Mouse (Mus musculus) hindbrain, postnatal 0 days (tissue): ENCODE results near the gene Fam13c. TPM values are rescaled to one million over a fixed set of nuclear protein-coding genes. Genes with fewer than 3 reads are reported as not detected.
A peak's percentile ranks its signal among the peaks of the same experiment; 100 is the strongest.
"Not testable (repeated sequence)": the region's sequence is repeated elsewhere in the genome, so short reads cannot be mapped to it uniquely, and the experiment has no call there.

ENCODE experiments used
- ATAC-seq: fragments of 200-750 bp; cut with Nextera tagmentation; 2 replicates; pipeline ENCODE4 v1.8.0; 2017; ENCODE audit warnings: mild to moderate bottlenecking, moderate TSS enrichment, moderate library complexity
- DNase-seq: peaks from one replicate; pipeline ENCODE4 v3.0.0-alpha.2; 2015; ENCODE audit warnings: low spot score
- H3K27ac ChIP-seq: fragments of 300-500 bp; sonication (generic); 2 replicates; pipeline ENCODE4 v1.5.1; 2014; ENCODE audit warnings: mild to moderate bottlenecking
- H3K27me3 ChIP-seq: fragments of 300-500 bp; sonication (generic); 2 replicates; pipeline ENCODE4 v1.6.1; 2014; ENCODE audit warnings: low read length, mixed read lengths; ENCODE audit not compliant: insufficient read depth
- H3K36me3 ChIP-seq: fragments of 300-500 bp; sonication (generic); 2 replicates; pipeline ENCODE4 v1.6.1; 2014; ENCODE audit warnings: low read length, mixed read lengths; ENCODE audit not compliant: insufficient read depth
- H3K4me1 ChIP-seq: fragments of 300-500 bp; sonication (generic); 2 replicates; pipeline ENCODE4 v1.6.1; 2014; ENCODE audit warnings: antibody characterized with exemption, low read length, mixed read lengths; ENCODE audit not compliant: insufficient read depth
- H3K4me2 ChIP-seq: fragments of 300-500 bp; sonication (generic); 2 replicates; pipeline ENCODE4 v1.6.1; 2014; ENCODE audit warnings: low read depth, mild to moderate bottlenecking, low read length, moderate library complexity, mixed read lengths
- H3K4me3 ChIP-seq: fragments of 300-500 bp; sonication (generic); 2 replicates; pipeline ENCODE4 v1.5.1; 2014; ENCODE audit warnings: low read length
- H3K9ac ChIP-seq: fragments of 300-500 bp; sonication (generic); replicated peaks from 2 replicates; pipeline ENCODE4 v1.6.1; 2014; ENCODE audit warnings: mild to moderate bottlenecking, low read length, moderate library complexity, mixed read lengths
- H3K9me3 ChIP-seq: fragments of 300-500 bp; sonication (generic); 2 replicates; pipeline ENCODE4 v1.6.1; 2016; ENCODE audit warnings: low read length, mixed read lengths
- CTCF ChIP-seq: IDR thresholded peaks from 2 replicates; pipeline ENCODE4 v1.5.1; 2016; ENCODE audit warnings: antibody characterized with exemption, control low read depth, low read depth
- WGBS: fragments of 180-500 bp; shearing (Covaris S2); extraction: QIAGEN DNeasy Blood & Tissue Kit; methylation state at CpG from one replicate; pipeline ENCODE4 v1.1.7; 2014; 5-methylcytosine and 5-hydroxymethylcytosine counted together
- polyA plus RNA-seq: library from polyadenylated mRNA; unstranded; fragments of >200 nt; fragmentation: Nextera tagmentation; extraction: Ambion mirVana; gene quantifications from 2 replicates; pipeline ENCODE4 v1.2.1, GENCODE M21; 2015
- total RNA-seq: library from RNA; depleted of rRNA; stranded (reverse); fragments of >200 nt; gene quantifications from 2 replicates; pipeline ENCODE4 v1.2.3, GENCODE M21; 2014

Fam13c gene
- total and polyA plus RNA-seq, 2 experiments from 2014 or later, result 6.8 to 18.3 TPM

- TF ChIP-seq CTCF, result no peak
- DNase-seq (peak; percentile 59), ATAC-seq (peak; percentile 62; the same call in 1 of the 2 replicates)
- Histone ChIP-seq H3K4me3 (no peak overlapping the region), H3K4me2 (peak overlapping the region; percentile 37), H3K4me1 (peaks cover 5% of the 10 kb centered on the region; the same call in 1 of the 2 replicates), H3K9me3 (no peaks in the 10 kb centered on the region), H3K9ac (no peak overlapping the region), H3K27ac (no peak overlapping the region), H3K27me3 (no peaks in the 10 kb centered on the region), H3K36me3 (no peaks in the 10 kb centered on the region)
- WGBS, result 19% methylated on average over 15 of the region's 15 CpGs
Measured at GRCm38 (mm10) chr10:70419282-70420264, 20.7 kb upstream of the Fam13c start.

- ATAC-seq, result no peak
- no peaks in the 10 kb centered on the region for H3K36me3 ChIP-seq
- WGBS, result 26% methylated on average over 3 of the region's 3 CpGs
- no peaks in the 10 kb centered on the region for H3K4me1 ChIP-seq
- H3K9me3 ChIP-seq, result no peaks in the 10 kb centered on the region
- no peak overlapping the region for H3K4me2 ChIP-seq
- peak; percentile 13 for DNase-seq
- H3K4me3 ChIP-seq, result no peak overlapping the region
- no peak overlapping the region for H3K9ac ChIP-seq
- TF ChIP-seq CTCF, result no peak
- H3K27ac ChIP-seq, result no peak overlapping the region
- no peaks in the 10 kb centered on the region for H3K27me3 ChIP-seq
Measured at GRCm38 (mm10) chr10:70426373-70426772, 13.9 kb upstream of the Fam13c start.

- no peak for ATAC-seq
Measured at GRCm38 (mm10) chr10:70428121-70428662, 12.1 kb upstream of the Fam13c start.

DNA sequence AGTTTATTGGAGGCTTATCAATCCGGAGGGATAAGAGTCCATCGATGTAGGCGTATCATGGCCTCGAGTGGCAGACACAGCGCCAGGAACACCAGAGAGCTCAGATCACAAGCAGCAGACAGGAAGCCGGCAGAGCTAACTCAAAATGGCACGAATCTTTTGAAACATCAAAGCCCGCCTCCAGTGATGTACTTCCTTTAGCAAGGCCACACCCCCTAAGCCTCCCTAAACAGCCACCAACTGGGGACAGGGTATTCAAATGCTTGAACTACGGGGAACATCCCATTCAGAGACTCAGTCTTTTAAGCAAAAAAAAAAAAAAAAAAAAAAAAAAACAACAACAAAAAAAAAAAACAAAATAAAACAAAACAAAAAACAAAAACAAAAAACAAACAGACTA is 10.9 kb upstream of the Fam13c start:
- no peak overlapping the region for H3K27ac ChIP-seq
- H3K9me3 ChIP-seq, result no peaks in the 10 kb centered on the region
- DNase-seq, result no peak
- 95% methylated on average over 9 of the region's 9 CpGs for WGBS
- ATAC-seq, result no peak
- H3K27me3 ChIP-seq, result no peaks in the 10 kb centered on the region
- TF ChIP-seq CTCF, result no peak
- H3K4me2 ChIP-seq, result no peak overlapping the region
- H3K4me3 ChIP-seq, result no peak overlapping the region
- no peaks in the 10 kb centered on the region for H3K4me1 ChIP-seq
- no peak overlapping the region for H3K9ac ChIP-seq
- H3K36me3 ChIP-seq, result no peaks in the 10 kb centered on the region

More at GRCm38 (mm10) chr10:70428121-70428662, 12.1 kb upstream of the Fam13c start:
- no peak overlapping the region for H3K9ac ChIP-seq
- no peaks in the 10 kb centered on the region for H3K27me3 ChIP-seq
- H3K9me3 ChIP-seq, result no peaks in the 10 kb centered on the region
- H3K27ac ChIP-seq, result no peak overlapping the region
- H3K36me3 ChIP-seq, result no peaks in the 10 kb centered on the region
- peak; percentile 38 for DNase-seq
- TF ChIP-seq CTCF, result no peak
- H3K4me2 ChIP-seq, result no peak overlapping the region
- WGBS, result 65% methylated on average over 5 of the region's 5 CpGs
- H3K4me3 ChIP-seq, result no peak overlapping the region
- no peaks in the 10 kb centered on the region for H3K4me1 ChIP-seq

DNA sequence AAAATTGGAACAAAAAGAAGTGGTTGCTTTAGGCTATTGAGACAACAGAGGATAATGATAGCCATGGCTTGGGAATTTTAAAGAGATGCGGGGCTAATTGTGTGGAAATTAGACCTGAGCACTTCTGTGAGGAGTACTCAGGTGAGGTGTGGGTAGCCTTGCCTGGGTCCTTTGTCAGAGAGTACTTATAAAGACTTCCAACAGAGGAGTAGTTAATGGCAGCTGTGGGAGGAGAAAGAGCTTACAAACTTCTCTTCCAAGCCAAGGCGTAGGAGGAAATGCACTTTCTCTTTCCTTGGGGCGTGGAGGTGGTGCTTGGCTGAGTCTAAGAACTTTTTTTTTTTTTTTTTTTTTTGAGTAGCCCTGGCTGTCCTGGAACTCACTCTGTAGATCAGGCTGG is 6.9 kb upstream of the Fam13c start:
- H3K9ac ChIP-seq, result no peak overlapping the region
- DNase-seq (no peak), ATAC-seq (no peak)
- no peaks in the 10 kb centered on the region for H3K36me3 ChIP-seq
- H3K27ac ChIP-seq, result no peak overlapping the region
- H3K4me2 ChIP-seq, result no peak overlapping the region
- no peaks in the 10 kb centered on the region for H3K4me1 ChIP-seq
- WGBS, result 91% methylated on average over 3 of the region's 3 CpGs
- no peak overlapping the region for H3K4me3 ChIP-seq
- TF ChIP-seq CTCF, result no peak
- no peaks in the 10 kb centered on the region for H3K27me3 ChIP-seq
- no peaks in the 10 kb centered on the region for H3K9me3 ChIP-seq

DNA sequence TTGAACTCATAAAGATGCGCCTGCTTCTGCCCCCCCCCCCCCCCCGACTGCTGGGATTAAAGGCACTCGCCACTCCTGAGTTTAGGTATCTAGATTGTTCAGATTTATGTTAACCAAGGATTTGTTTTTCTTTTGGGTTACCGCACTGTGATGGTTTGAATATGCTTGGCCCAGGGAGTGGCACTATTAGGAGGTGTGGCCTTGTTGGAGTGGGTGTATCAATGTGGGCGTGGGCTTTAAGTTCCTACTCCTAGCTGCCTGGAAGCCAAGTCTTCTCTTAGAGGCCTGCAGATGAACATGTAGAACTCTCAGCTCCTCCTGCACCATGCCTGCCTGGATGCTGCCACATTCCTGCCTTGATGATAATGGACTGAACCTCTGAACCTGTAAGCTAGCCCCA is 6.5 kb upstream of the Fam13c start:
- DNase-seq, H3K36me3 ChIP-seq, H3K4me1 ChIP-seq, H3K4me3 ChIP-seq, H3K9ac ChIP-seq, H3K27ac ChIP-seq, ATAC-seq, H3K27me3 ChIP-seq, H3K9me3 ChIP-seq, H3K4me2 ChIP-seq: not testable (repeated sequence)
- WGBS, result 89% methylated on average over 5 of the region's 5 CpGs

- H3K4me2 ChIP-seq, result no peak overlapping the region
- no peaks in the 10 kb centered on the region for H3K27me3 ChIP-seq
- H3K4me1 ChIP-seq, result no peaks in the 10 kb centered on the region
- no peak overlapping the region for H3K27ac ChIP-seq
- H3K36me3 ChIP-seq, result no peaks in the 10 kb centered on the region
- ATAC-seq (no peak), DNase-seq (no peak)
- no peak for TF ChIP-seq CTCF
- 92% methylated on average over 4 of the region's 4 CpGs for WGBS
- H3K9me3 ChIP-seq, result no peaks in the 10 kb centered on the region
- H3K4me3 ChIP-seq, result no peak overlapping the region
- H3K9ac ChIP-seq, result no peak overlapping the region
Measured at GRCm38 (mm10) chr10:70436656-70437055, 3.6 kb upstream of the Fam13c start.
